Mouse (Mus musculus) embryonic fibroblast, embryonic 13.5 days (primary cell): ENCODE measurements around the gene Nlgn2.

Experiments used
- CTCF ChIP-seq: IDR thresholded peaks from 2 replicates; pipeline ENCODE4 v1.5.1; 2011; ENCODE audit warnings: mild to moderate bottlenecking, control low read depth, low read length, moderate library complexity, borderline replicate concordance; ENCODE audit not compliant: insufficient read depth
- POLR2A ChIP-seq: IDR thresholded peaks from 2 replicates; pipeline ENCODE4 v1.6.1; 2011; ENCODE audit warnings: low read depth, mild to moderate bottlenecking, control low read depth, low read length, moderate library complexity

DNA sequence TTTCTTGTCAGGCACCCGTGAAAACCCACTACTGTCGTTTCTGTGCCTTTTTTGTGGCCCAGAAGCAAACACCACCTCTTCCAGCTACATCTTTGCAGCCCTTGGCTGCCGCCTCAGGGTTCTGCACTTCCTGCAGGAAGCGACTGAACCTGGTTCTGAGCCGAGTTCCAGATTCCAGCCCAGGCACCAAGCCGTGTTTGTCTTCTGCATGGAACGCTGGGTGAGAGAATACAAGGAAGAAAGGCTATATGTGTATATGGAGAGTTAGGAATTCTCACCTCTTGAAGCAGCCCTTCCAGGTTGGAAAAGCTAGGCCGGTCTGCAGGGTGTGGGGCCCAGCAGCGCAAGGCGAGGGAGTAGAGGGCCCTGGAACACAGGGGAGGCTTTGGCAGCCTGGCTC, 17.1 kb upstream of the Nlgn2 start:
- no peak for TF ChIP-seq CTCF
- no peak for TF ChIP-seq POLR2A
